In genomic region chr2:179769137-179769536, GRCm38 (mm10) we compare ENCODE assay signal across 8 mouse cellular contexts.
DNase-seq lines count a peak whose midpoint lies in the region; ATAC-seq and TF ChIP-seq lines count a peak whose summit lies in the region.

No protein-coding gene starts in this region.

- no peaks in the 10 kb centered on the region for H3K9me3 ChIP-seq in liver, embryonic 11.5 days (ENCODE audit: control insufficient read depth, low read length)
- no peaks in the 10 kb centered on the region for H3K9me3 ChIP-seq in heart, embryonic 16.5 days (replicated peaks; ENCODE audit: control insufficient read depth, low read length)

- no peak overlapping the region for H3K4me2 ChIP-seq in liver, embryonic 11.5 days
- 0 out of 2 replicates have a peak overlapping the region, but pooled peaks have one; percentile 3 for H3K4me2 ChIP-seq in heart, embryonic 16.5 days (ENCODE audit: low read depth, low read length)

- H3K79me2 ChIP-seq in liver, adult 2 months (ENCODE audit: control insufficient read depth, insufficient read depth, low read length): no peaks in the 10 kb centered on the region

- H3K27me3 ChIP-seq in liver, adult 2 months (ENCODE audit: control insufficient read depth, insufficient read depth, low read length): no peaks in the 10 kb centered on the region
- peaks cover 30% of the 10 kb centered on the region for H3K27me3 ChIP-seq in liver, embryonic 11.5 days (replicated peaks; ENCODE audit: control insufficient read depth, insufficient read depth, low read length)
- no peaks in the 10 kb centered on the region for H3K27me3 ChIP-seq in heart, embryonic 16.5 days (ENCODE audit: control insufficient read depth, insufficient read depth, low read length)

- no peaks in the 10 kb centered on the region for H3K36me3 ChIP-seq in liver, adult 2 months (ENCODE audit: control insufficient read depth, insufficient read depth, low read length)
- no peaks in the 10 kb centered on the region for H3K36me3 ChIP-seq in liver, embryonic 11.5 days (ENCODE audit: control insufficient read depth, insufficient read depth, low read length)
- no peaks in the 10 kb centered on the region for H3K36me3 ChIP-seq in heart, embryonic 16.5 days (ENCODE audit: control insufficient read depth, insufficient read depth)

- TF ChIP-seq CTCF in liver, adult 2 months (IDR thresholded peaks at IDR 0.05; ENCODE audit: low read depth, low read length): no peak

- no peak overlapping the region for H3K9ac ChIP-seq in liver, adult 2 months (ENCODE audit: low read depth, low read length)
- no peak overlapping the region for H3K9ac ChIP-seq in liver, embryonic 11.5 days (ENCODE audit: low read depth, low read length)
- no peak overlapping the region for H3K9ac ChIP-seq in heart, embryonic 16.5 days (ENCODE audit: low read length)

- no peak for TF ChIP-seq POLR2A in liver, adult 2 months (IDR thresholded peaks at IDR 0.05; ENCODE audit: extremely low read depth, insufficient read depth, low read length)

- no peak for ATAC-seq in liver, embryonic 11.5 days (replicated peaks; ENCODE audit: low FRiP score)
- ATAC-seq in heart, embryonic 16.5 days (replicated peaks; ENCODE audit: extremely low read depth, insufficient read depth, low FRiP score): peak; percentile 65

- 35% methylated on average over 5 of the region's 5 CpGs for WGBS in liver, adult 2 months
- WGBS in liver, embryonic 11.5 days: 58% methylated on average over 5 of the region's 5 CpGs
- 22% methylated on average over 5 of the region's 5 CpGs for WGBS in heart, embryonic 16.5 days
- WGBS in large intestine, adult 2 months: 20% methylated on average over 5 of the region's 5 CpGs

- no peaks in the 10 kb centered on the region for H3K4me1 ChIP-seq in liver, adult 2 months (ENCODE audit: control insufficient read depth, insufficient read depth, low read length)
- H3K4me1 ChIP-seq in liver, embryonic 11.5 days (replicated peaks; ENCODE audit: control insufficient read depth, insufficient read depth, low read length): no peaks in the 10 kb centered on the region; the same call in 1 of the 2 replicates
- H3K4me1 ChIP-seq in heart, embryonic 16.5 days (ENCODE audit: control insufficient read depth, insufficient read depth, low read length): peaks cover 26% of the 10 kb centered on the region

- H3K4me3 ChIP-seq in liver, adult 2 months (ENCODE audit: insufficient read depth, low read depth, low read length): no peak overlapping the region
- H3K4me3 ChIP-seq in liver, embryonic 11.5 days (ENCODE audit: low read depth, low read length): no peak overlapping the region
- no peak overlapping the region for H3K4me3 ChIP-seq in heart, embryonic 16.5 days (ENCODE audit: low read length)

- peak; percentile 49 for DNase-seq in adrenal gland, postnatal 10 days
- DNase-seq in adrenal gland, postnatal 4 days (ENCODE audit: low spot score in 2 of 2): no peak
- peak; percentile 9 for DNase-seq in liver, adult 2 months (ENCODE audit: extremely low read depth, low read depth, low spot score)
- no peak for DNase-seq in liver, embryonic 11.5 days (ENCODE audit: low spot score)
- DNase-seq in large intestine, adult 2 months (ENCODE audit: low read depth, low spot score): peak; percentile 39
- peak; percentile 13 for DNase-seq in ovary, postnatal 10 days (ENCODE audit: low spot score)
- DNase-seq in embryo, embryonic 9.5 days (ENCODE audit: extremely low spot score): no peak

- H3K27ac ChIP-seq in liver, adult 2 months (replicated peaks; ENCODE audit: insufficient read depth, low read depth, low read length): no peak overlapping the region
- H3K27ac ChIP-seq in liver, embryonic 11.5 days (ENCODE audit: low read depth, low read length): no peak overlapping the region
- H3K27ac ChIP-seq in heart, embryonic 16.5 days (ENCODE audit: low read length): peak overlapping the region; percentile 85

Comparison
In these comparisons a context has a peak if more than half of its experiments do, and no peak if none do; other contexts are left out.
1. DNase-seq: peak in adrenal gland, postnatal 10 days (single experiment), liver, adult 2 months (single experiment), large intestine, adult 2 months (single experiment) and ovary, postnatal 10 days (single experiment); none in adrenal gland, postnatal 4 days (0 of 2), liver, embryonic 11.5 days (single experiment) and embryo, embryonic 9.5 days (single experiment).